Mouse (Mus musculus) small intestine, adult 2 months (tissue): Measurements from ENCODE around the gene Kctd10. TPM values are rescaled to one million over a fixed set of nuclear protein-coding genes. Genes with fewer than 3 reads are reported as not detected.

Experiments
- H3K27ac ChIP-seq: fragments of 200-500 bp; 2 replicates; pipeline ENCODE4 v1.5.1; 2012; ENCODE audit warnings: low read depth, low read length, control low read depth, inconsistent platforms; ENCODE audit not compliant: insufficient read depth
- H3K27me3 ChIP-seq: fragments of 200-500 bp; 2 replicates; pipeline ENCODE4 v1.6.1; 2012; ENCODE audit warnings: mild to moderate bottlenecking, moderate library complexity, low read length, inconsistent platforms; ENCODE audit not compliant: control insufficient read depth, insufficient read depth
- H3K36me3 ChIP-seq: fragments of 200-500 bp; 2 replicates; pipeline ENCODE4 v1.6.1; 2012; ENCODE audit warnings: mild to moderate bottlenecking, low read length, control low read depth, inconsistent platforms; ENCODE audit not compliant: control insufficient read depth, insufficient read depth
- H3K4me1 ChIP-seq: fragments of 200-500 bp; 2 replicates; pipeline ENCODE4 v1.6.1; 2012; ENCODE audit warnings: low read length, inconsistent platforms, mixed read lengths; ENCODE audit not compliant: control insufficient read depth, insufficient read depth, insufficient read length
- H3K4me3 ChIP-seq: fragments of 200-500 bp; 2 replicates; pipeline ENCODE4 v1.5.1; 2012; ENCODE audit warnings: low read depth, mild to moderate bottlenecking, control low read depth, inconsistent platforms, low read length, moderate library complexity
- CTCF ChIP-seq: fragments of 200-500 bp; IDR thresholded peaks from 2 replicates; pipeline ENCODE4 v1.5.1; 2012; ENCODE audit warnings: low read depth, mild to moderate bottlenecking, control low read depth, inconsistent platforms, low read length, moderate library complexity, mixed read lengths; ENCODE audit not compliant: insufficient replicate concordance, insufficient read length; ENCODE audit errors: extremely low read depth
- POLR2A ChIP-seq: fragments of 200-500 bp; IDR thresholded peaks from 2 replicates; pipeline ENCODE4 v1.6.1; 2012; ENCODE audit warnings: low read depth, mild to moderate bottlenecking, control low read depth, inconsistent platforms, low read length, moderate library complexity
- WGBS: fragments of 180-500 bp; shearing (Covaris S2); methylation state at CpG from one replicate; pipeline ENCODE4 v1.1.7; 2018; 5-methylcytosine and 5-hydroxymethylcytosine counted together
- polyA plus RNA-seq: library from polyadenylated mRNA; depleted of rRNA; stranded (reverse); fragments of >200 nt; gene quantifications from 2 replicates; pipeline ENCODE4 v1.2.3, GENCODE M21; 2012; rRNA removed

The Kctd10 gene
- polyA plus RNA-seq, 1 experiment, result 80.2 TPM

- TF ChIP-seq CTCF (no peak), POLR2A (no peak)
- WGBS, result 26% methylated on average over 3 of the region's 3 CpGs
- no peaks in the 10 kb centered on the region for H3K4me1 ChIP-seq
Measured at GRCm38 (mm10) chr5:114345538-114345937, 34.8 kb downstream of the Kctd10 start.

DNA sequence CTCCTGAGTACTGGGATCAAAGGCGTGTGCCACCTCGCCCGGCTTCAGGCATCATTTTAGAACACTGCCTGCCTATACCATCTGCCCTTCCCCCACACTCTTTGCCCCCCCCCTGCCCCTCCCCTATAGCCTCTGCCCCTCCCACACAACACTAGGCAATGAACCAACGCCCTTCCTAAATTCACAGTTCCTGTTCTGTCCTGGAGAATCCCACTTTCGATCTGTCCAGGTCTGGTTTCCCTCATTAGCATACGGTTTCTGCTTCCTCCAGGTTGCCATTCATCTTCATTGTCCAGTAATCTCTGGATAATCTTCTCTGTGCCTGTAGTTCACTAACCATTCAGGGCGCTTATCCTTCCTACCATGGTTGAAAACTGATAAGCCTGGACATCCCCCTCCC lies 36.7 kb downstream of the Kctd10 start:
- H3K4me1 ChIP-seq, result no peaks in the 10 kb centered on the region
- no peaks in the 10 kb centered on the region for H3K27me3 ChIP-seq
- no peaks in the 10 kb centered on the region for H3K36me3 ChIP-seq
- no peak overlapping the region for H3K27ac ChIP-seq
- no peak for TF ChIP-seq POLR2A
- TF ChIP-seq CTCF, result no peak
- H3K4me3 ChIP-seq, result no peak overlapping the region
- WGBS, result 69% methylated on average over 7 of the region's 7 CpGs

More at GRCm38 (mm10) chr5:114345538-114345937, 34.8 kb downstream of the Kctd10 start:
- Histone ChIP-seq H3K27me3 (no peaks in the 10 kb centered on the region), H3K27ac (no peak overlapping the region), H3K4me3 (no peak overlapping the region), H3K36me3 (no peaks in the 10 kb centered on the region)

DNA sequence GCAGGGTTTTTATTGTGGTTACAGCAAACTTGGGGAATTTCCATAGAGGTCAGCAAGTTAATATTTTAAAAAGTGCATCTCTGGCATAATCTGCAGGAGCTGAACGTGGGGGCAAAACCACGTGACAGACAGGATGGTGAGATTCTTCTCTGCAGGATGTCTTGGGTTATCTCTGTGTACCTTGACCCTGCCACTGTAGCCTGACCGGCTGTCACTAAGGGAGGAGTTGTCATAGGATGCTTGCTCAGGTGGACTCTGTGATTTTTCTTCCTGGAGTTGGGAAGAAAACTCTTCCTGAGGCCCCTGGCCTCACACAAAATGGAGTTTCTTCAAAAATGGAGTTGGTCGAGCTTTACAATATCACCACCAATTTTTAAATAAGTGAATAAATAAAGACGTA lies 37.3 kb downstream of the Kctd10 start:
- H3K4me3 ChIP-seq, result no peak overlapping the region
- H3K27me3 ChIP-seq, result no peaks in the 10 kb centered on the region
- 41% methylated on average over 5 of the region's 5 CpGs for WGBS
- H3K27ac ChIP-seq, result no peak overlapping the region
- H3K36me3 ChIP-seq, result no peaks in the 10 kb centered on the region
- no peaks in the 10 kb centered on the region for H3K4me1 ChIP-seq
- TF ChIP-seq POLR2A (no peak), CTCF (no peak)

DNA sequence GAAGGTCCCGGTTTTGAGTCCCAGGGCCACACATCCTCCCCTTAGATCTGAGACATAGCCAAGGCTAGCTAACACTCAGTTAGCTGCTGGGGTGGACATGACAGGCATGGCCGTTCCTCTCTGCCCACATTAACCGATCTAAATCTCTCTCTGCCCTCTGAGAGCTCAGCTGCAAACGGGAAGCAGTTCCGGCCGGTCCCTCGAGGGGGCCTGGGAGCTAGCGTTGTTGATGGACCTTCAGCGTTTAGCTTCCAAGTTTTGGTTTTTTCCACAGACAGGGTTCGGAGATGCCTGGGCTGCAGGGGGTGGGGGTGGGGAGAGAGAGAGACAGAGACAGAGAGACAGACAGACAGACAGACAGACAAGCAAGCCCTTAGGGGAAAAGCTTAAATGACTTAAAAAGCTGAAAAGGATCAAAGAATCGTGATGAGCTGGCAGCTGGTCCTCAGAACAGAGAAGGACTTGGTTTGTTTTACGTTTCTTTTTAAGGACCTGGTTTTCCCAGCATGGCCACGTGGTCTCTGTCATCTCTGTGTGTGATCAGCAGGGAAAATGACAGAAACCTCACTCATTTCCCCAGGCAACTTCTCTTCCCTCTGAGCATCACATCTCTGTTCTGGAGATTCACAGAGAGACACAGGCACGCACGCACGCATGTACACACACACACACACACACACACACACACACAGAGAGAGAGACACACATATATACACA lies 56.4 kb downstream of the Kctd10 start:
- Histone ChIP-seq H3K27ac (no peak overlapping the region), H3K36me3 (no peaks in the 10 kb centered on the region), H3K4me3 (peak overlapping the region; percentile 47), H3K4me1 (peaks cover 4% of the 10 kb centered on the region; the same call in 1 of the 2 replicates), H3K27me3 (peaks cover 3% of the 10 kb centered on the region; the same call in 1 of the 2 replicates)
- 19% methylated on average over 16 of the region's 16 CpGs for WGBS
- TF ChIP-seq CTCF (peak; percentile 45; the same call in 1 of the 2 replicates), POLR2A (no peak)

DNA sequence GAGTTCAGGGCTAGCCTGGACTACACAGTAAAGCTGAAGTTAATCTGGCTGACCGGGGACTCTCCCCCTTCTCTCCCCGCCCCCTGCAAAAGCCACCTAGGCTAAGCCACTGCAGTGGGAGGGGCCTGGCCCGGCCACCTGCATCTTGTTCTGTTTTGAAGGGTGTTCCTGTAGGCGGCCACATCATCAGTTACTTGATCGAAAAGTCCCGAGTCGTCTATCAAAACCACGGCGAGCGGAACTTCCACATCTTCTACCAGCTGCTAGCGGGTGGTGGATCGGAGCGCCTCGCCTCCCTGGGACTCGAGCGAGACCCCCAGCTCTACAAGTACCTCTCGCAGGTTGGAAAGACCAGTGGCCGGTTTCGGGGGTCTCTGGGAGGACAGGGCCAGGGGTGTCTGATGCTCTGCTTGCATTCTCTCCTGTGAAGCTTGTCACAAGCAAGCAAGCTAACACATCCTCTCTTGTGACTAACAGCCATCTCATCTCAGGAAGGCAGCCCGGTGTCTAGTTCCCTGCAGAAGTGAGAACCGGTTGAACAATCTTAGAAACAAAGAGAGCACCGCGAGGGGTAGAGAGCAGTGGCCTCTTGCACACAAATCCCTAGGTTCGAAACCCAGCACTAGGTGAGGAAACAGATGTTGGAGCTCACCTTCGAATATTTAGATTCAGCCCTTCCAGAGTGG lies 57.1 kb downstream of the Kctd10 start:
- TF ChIP-seq POLR2A (no peak), CTCF (no peak)
- WGBS, result 43% methylated on average over 25 of the region's 25 CpGs

More for the DNA sequence above, 57.1 kb downstream of the Kctd10 start:
- no peak overlapping the region for H3K27ac ChIP-seq
- H3K4me3 ChIP-seq, result peak overlapping the region; percentile 47
- H3K36me3 ChIP-seq, result no peaks in the 10 kb centered on the region
- peaks cover 3% of the 10 kb centered on the region; the same call in 1 of the 2 replicates for H3K27me3 ChIP-seq
- peaks cover 4% of the 10 kb centered on the region; the same call in 1 of the 2 replicates for H3K4me1 ChIP-seq

Other genes starting within 250 kb of the Kctd10 start
- 3.1 and 5.9 TPM in 2 replicates for gene Acacb, start 234.0 kb downstream of the Kctd10 start, polyA plus RNA-seq
- 0.03 TPM in 1 of 2 replicates, not detected in the other for gene Foxn4, start 106.7 kb downstream of the Kctd10 start, polyA plus RNA-seq
- 0.27 and 0.85 TPM in 2 replicates for gene Myo1h, start 91.3 kb downstream of the Kctd10 start, polyA plus RNA-seq
- 36.6 and 76.1 TPM in 2 replicates for gene Ube3b, start 99 bp upstream of the Kctd10 start, polyA plus RNA-seq
- gene Mmab, start 63.6 kb upstream of the Kctd10 start, polyA plus RNA-seq, result 5.2 and 6.7 TPM in 2 replicates
- gene Mvk, start 63.8 kb upstream of the Kctd10 start, polyA plus RNA-seq, result 23.6 and 44.6 TPM in 2 replicates
- 2.8 and 5.3 TPM in 2 replicates for gene Fam222a, start 187.5 kb upstream of the Kctd10 start, polyA plus RNA-seq